Mouse (Mus musculus) testis, adult 2 months (tissue): ENCODE measurements at regions not wholly inside any gene's neighbourhood (a gene's known extent, or its start where the extent isn't known, plus 50 kb on each side); places are given as distances from the start of the nearest gene placed in this dataset.

ENCODE experiments used
- CTCF ChIP-seq: fragments of 200-500 bp; IDR thresholded peaks from 2 replicates; pipeline ENCODE4 v1.5.1; 2012; ENCODE audit warnings: low read depth, mild to moderate bottlenecking, inconsistent platforms, low read length, moderate library complexity; ENCODE audit not compliant: control insufficient read depth, insufficient read depth, insufficient replicate concordance
- POLR2A ChIP-seq: fragments of 200-500 bp; IDR thresholded peaks from 2 replicates; pipeline ENCODE4 v1.6.1; 2012; ENCODE audit warnings: low read depth, mild to moderate bottlenecking, inconsistent platforms, low read length, moderate library complexity; ENCODE audit not compliant: control insufficient read depth

DNA sequence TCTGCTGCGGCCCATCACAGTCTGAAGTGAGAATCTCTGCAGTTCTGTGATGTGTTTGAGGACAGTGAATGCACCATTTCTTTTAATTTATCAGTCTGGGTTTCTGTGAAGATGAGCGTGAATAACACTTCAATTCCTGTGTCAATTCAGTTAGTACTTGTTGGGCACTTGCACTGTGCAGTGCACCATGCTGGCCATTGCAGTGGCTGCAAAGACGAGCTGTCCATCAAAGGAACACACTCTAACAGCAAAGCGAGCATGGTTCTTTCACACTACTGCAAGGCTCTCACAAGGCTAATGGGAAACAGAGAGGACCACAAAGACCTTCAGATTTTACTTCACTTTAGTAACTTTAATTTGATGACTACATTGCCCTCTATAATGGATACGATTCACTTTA is 103.2 kb downstream of the Wdr20rt start:
- TF ChIP-seq POLR2A (no peak), CTCF (no peak)
